In genomic region chr2:30772581-30773312, GRCm38 (mm10) we compare ENCODE assay signal across 8 mouse cellular contexts. TPM values are rescaled to one million over a fixed set of nuclear protein-coding genes. Genes with fewer than 3 reads are reported as not detected.
A peak's percentile ranks its signal among the peaks of the same experiment; 100 is the strongest.
DNase-seq lines count a peak whose midpoint lies in the region; TF ChIP-seq lines count a peak whose summit lies in the region.

No protein-coding gene starts in this region.

- WGBS in bone marrow, adult 2 months, result 29% methylated on average over 15 of the region's 15 CpGs

- no peaks in the 10 kb centered on the region for H3K36me3 ChIP-seq in C2C12 (ENCODE audit: control insufficient read depth, insufficient read depth)

- H3K4me3 ChIP-seq in C2C12 (ENCODE audit: insufficient read depth, poor library complexity, severe bottlenecking), result no peak overlapping the region
- H3K4me3 ChIP-seq in bone marrow, adult 2 months (replicated peaks; ENCODE audit: control insufficient read depth, low read depth, low read length), result peak overlapping the region; percentile 15

- no peaks in the 10 kb centered on the region for H3K79me2 ChIP-seq in C2C12 (ENCODE audit: control insufficient read depth, insufficient read depth)

- peak overlapping the region; percentile 93 for H3K27ac ChIP-seq in bone marrow, adult 2 months (ENCODE audit: control insufficient read depth, insufficient read depth, low read depth, low read length, poor library complexity)

- 0 out of 2 replicates have a peak, but pooled peaks have one; percentile 9 for TF ChIP-seq POLR2A in bone marrow, adult 2 months (IDR thresholded peaks at IDR 0.05; ENCODE audit: borderline replicate concordance, control insufficient read depth, low read depth, low read length)

- H3K4me1 ChIP-seq in bone marrow, adult 2 months (ENCODE audit: control insufficient read depth, insufficient read depth, low read length), result no peaks in the 10 kb centered on the region; the same call in 1 of the 2 replicates

- no peaks in the 10 kb centered on the region for H3K27me3 ChIP-seq in C2C12 (ENCODE audit: control insufficient read depth, insufficient read depth, insufficient read length)

- DNase-seq in heart, adult 11 months, result peak; percentile 98
- peak; percentile 71 for DNase-seq in kidney, adult 11 months
- peak; percentile 73 for DNase-seq in lung, postnatal 10 days
- no peak for DNase-seq in right cerebral cortex, adult 2 months (ENCODE audit: low spot score in 2 of 2)
- DNase-seq in ovary, postnatal 36 days (ENCODE audit: low spot score), result no peak
- DNase-seq in left cerebral cortex, adult 8-10 months (ENCODE audit: low spot score in 2 of 2), result no peak

- H3K79me3 ChIP-seq in C2C12 (ENCODE audit: low read depth), result no peaks in the 10 kb centered on the region

- H3ac ChIP-seq in C2C12 (ENCODE audit: control insufficient read depth, insufficient read length, low read depth), result peak overlapping the region; percentile 22

- no peak for TF ChIP-seq CTCF in C2C12 (IDR thresholded peaks at IDR 0.05; ENCODE audit: control insufficient read depth, insufficient read depth, insufficient read length)
- no peak for TF ChIP-seq CTCF in bone marrow, adult 2 months (IDR thresholded peaks at IDR 0.05; ENCODE audit: control insufficient read depth, insufficient read depth, low read length)

TF ChIP-seq in C2C12, 6 proteins besides CTCF, POLR2A, EP300 and RAD21:
- TF ChIP-seq MAX (IDR thresholded peaks at IDR 0.05) (peak; percentile 21), FOSL1 (IDR thresholded peaks at IDR 0.05; ENCODE audit: insufficient read depth, low read length, poor library complexity, severe bottlenecking) (peak; percentile 37), MYOG (IDR thresholded peaks at IDR 0.05; ENCODE audit: control insufficient read depth, extremely low read depth, insufficient read length) (no peak)
TF ChIP-seq in C2C12: peak in this region for 2.

RNA-seq across cellular contexts. Expression of gene 1700001O22Rik, which starts 30.7 kb away (rescaled TPM):
- 0.18 TPM for polyA plus RNA-seq in C2C12 (2012; fragmentation: generic; extraction: Trizol)
- not detected in 2 replicates for polyA plus RNA-seq in bone marrow, adult 2 months (2011; ENCODE audit: insufficient read depth, insufficient read length, low replicate concordance, missing spikeins)
- 1 to 10 TPM; 7.7 to 9.5 (median 9.3) TPM for total RNA-seq in left cerebral cortex, adult 8-10 months (2022)

RNA-seq across cellular contexts. Expression of gene Ntmt1, which starts 34.9 kb away (rescaled TPM):
- polyA plus RNA-seq in C2C12 (2012; fragmentation: generic; extraction: Trizol), result 64.7 TPM
- 10.2 and 11.0 TPM in 2 replicates for polyA plus RNA-seq in bone marrow, adult 2 months (2011; ENCODE audit: insufficient read depth, insufficient read length, low replicate concordance, missing spikeins)
- total RNA-seq in left cerebral cortex, adult 8-10 months (2022), result 10 to 100 TPM; 30.5 to 38.9 (median 34.4) TPM

RNA-seq across cellular contexts. Expression of gene Asb6, which starts 57.4 kb away (rescaled TPM):
- 69.2 TPM for polyA plus RNA-seq in C2C12 (2012; fragmentation: generic; extraction: Trizol)
- 30.0 and 32.4 TPM in 2 replicates for polyA plus RNA-seq in bone marrow, adult 2 months (2011; ENCODE audit: insufficient read depth, insufficient read length, low replicate concordance, missing spikeins)
- 10 to 100 TPM; 29.6 to 41.9 (median 38.2) TPM for total RNA-seq in left cerebral cortex, adult 8-10 months (2022)

Comparison
In these comparisons a context has a peak if more than half of its experiments do, and no peak if none do; other contexts are left out.
1. DNase-seq: peak in heart, adult 11 months (single experiment), kidney, adult 11 months (single experiment) and lung, postnatal 10 days (single experiment); none in right cerebral cortex, adult 2 months (0 of 2), ovary, postnatal 36 days (single experiment) and left cerebral cortex, adult 8-10 months (0 of 2).